Mouse (Mus musculus): ENCODE data around the gene Psmc1. TPM values are rescaled to one million over a fixed set of nuclear protein-coding genes. Genes with fewer than 3 reads are reported as not detected.

Psmc1 gene
- polyA plus RNA-seq, 1 experiment: 545 TPM

DNA sequence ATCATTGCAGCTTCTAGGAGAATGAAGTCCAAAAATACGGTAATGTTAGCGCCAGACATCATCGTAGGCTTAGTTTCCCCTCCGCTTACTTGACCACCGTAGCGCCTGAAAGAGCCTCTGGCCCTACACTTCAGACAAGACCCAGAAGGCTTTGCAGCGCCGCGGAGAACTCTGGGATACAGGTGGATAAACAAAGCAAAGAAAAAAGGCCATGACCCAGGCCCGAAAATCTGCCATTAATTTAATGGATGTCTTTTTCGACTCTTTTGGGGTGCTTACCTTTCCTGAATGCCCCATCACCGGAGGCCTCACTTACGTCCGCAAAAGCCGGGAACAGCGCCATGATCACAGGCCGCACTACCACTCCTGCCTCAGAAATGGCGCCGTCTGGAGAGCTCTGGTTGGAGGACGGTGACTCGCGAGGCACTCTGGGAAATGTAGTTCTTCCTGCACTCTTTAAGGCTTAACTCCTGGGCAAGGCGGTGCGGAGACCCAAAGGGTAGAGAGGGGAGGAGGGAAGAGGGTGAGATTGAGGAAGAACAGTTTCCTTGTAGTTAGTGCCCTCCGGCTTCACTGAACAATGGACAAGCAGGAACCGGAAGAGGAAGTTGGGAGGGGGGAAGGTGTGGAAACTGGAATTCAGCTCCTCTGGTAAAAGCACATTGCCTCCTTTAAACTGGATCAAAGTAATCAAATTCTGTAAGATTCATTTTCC, 49.5 kb downstream of the Psmc1 start, which contains the start of gene Nrde2:
Gene Nrde2 (minus strand): TSS at position 393 of the 715 bp plus-strand sequence.
- peak within 1 kb of the TSS; percentile 77 for H3K4me3 ChIP-seq (ENCODE audit: low read depth, low read length)

DNA sequence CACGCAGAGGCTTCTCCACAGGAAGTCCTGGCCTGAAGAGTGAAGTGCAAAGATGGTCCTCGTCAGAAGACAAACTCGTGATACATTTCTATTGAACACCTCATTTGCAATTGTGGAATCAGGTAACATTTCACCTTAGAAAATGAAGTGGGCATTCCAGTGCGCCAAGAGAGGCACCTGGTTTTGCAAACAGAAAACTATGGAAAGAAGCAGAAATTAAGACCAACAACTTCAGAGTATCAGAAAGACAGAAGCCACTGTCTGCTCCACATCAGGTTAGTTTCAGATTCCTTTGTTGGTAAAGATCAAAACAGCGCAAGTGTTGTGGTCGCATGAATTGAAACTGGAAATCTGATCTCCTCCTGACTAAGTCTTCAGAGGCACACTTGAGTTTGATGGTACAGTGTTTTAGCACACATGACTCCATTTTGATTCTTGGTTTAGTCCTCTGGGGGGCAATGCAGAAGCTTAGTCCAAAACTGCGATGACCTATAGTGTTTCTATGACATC, 55.1 kb downstream of the Psmc1 start:
- Histone ChIP-seq H3K4me1 (ENCODE audit: control insufficient read depth, insufficient read depth, low read length) (peaks cover 1% of the 10 kb centered on the region), H3K9me3 (replicated peaks; ENCODE audit: control insufficient read depth, insufficient read depth, low read length, poor library complexity, severe bottlenecking) (no peaks in the 10 kb centered on the region), H3K27me3 (ENCODE audit: control insufficient read depth, insufficient read depth, low read length, poor library complexity, severe bottlenecking) (no peaks in the 10 kb centered on the region), H3K27ac (ENCODE audit: insufficient read depth, low read length) (no peak overlapping the region), H3K36me3 (ENCODE audit: control insufficient read depth, insufficient read depth, low read length, poor library complexity, severe bottlenecking) (no peaks in the 10 kb centered on the region), H3K9ac (ENCODE audit: low read depth, poor library complexity, severe bottlenecking) (no peak overlapping the region), H3K4me3 (ENCODE audit: low read depth, low read length) (no peak overlapping the region)
- TF ChIP-seq POLR2A (IDR thresholded peaks at IDR 0.05; ENCODE audit: insufficient read depth, low read length): no peak
- TF ChIP-seq CTCF (IDR thresholded peaks at IDR 0.05; ENCODE audit: low read depth, low read length): no peak
- no peak for TF ChIP-seq EP300 (IDR thresholded peaks at IDR 0.05; ENCODE audit: insufficient read depth, low read depth, low read length)

More for the DNA sequence above, 49.5 kb downstream of the Psmc1 start, which contains the start of gene Nrde2:
- Histone ChIP-seq H3K4me1 (ENCODE audit: control insufficient read depth, insufficient read depth, low read length) (no peaks in the 10 kb centered on the region), H3K27ac (ENCODE audit: insufficient read depth, low read length) (no peak within 1 kb of the TSS), H3K9ac (ENCODE audit: low read depth, poor library complexity, severe bottlenecking) (peak within 1 kb of the TSS; percentile 61), H3K27me3 (ENCODE audit: control insufficient read depth, insufficient read depth, low read length, poor library complexity, severe bottlenecking) (no peaks in the 10 kb centered on the region), H3K36me3 (ENCODE audit: control insufficient read depth, insufficient read depth, low read length, poor library complexity, severe bottlenecking) (0 out of 2 replicates have a peak, but pooled peaks cover 4% of the 10 kb centered on the region), H3K9me3 (replicated peaks; ENCODE audit: control insufficient read depth, insufficient read depth, low read length, poor library complexity, severe bottlenecking) (no peaks in the 10 kb centered on the region)
- TF ChIP-seq EP300 (IDR thresholded peaks at IDR 0.05; ENCODE audit: insufficient read depth, low read depth, low read length) (no peak), POLR2A (IDR thresholded peaks at IDR 0.05; ENCODE audit: insufficient read depth, low read length) (no peak), CTCF (IDR thresholded peaks at IDR 0.05; ENCODE audit: low read depth, low read length) (no peak)

DNA sequence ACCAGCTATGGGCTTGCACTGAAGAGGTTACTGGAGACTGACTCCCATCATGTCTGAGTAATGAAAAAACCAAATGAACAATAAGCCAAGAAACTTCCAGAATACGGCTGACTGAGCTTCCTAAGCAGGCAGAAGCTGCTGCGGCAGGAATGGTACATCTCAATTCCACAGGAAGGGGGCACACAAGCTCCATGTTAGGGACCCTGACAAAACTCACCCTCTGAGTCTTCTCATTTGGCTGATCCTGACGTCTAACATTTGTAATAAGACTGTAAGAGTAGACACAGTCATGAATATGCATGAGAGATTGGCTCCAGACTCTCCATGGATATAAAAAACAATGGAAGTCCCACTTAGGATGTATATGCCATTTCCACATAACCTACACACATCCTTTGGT, 56.2 kb downstream of the Psmc1 start:
- no peak for TF ChIP-seq POLR2A (IDR thresholded peaks at IDR 0.05; ENCODE audit: insufficient read depth, low read length)
- peak; percentile 54 for TF ChIP-seq CTCF (IDR thresholded peaks at IDR 0.05; ENCODE audit: low read depth, low read length)
- no peak for TF ChIP-seq EP300 (IDR thresholded peaks at IDR 0.05; ENCODE audit: insufficient read depth, low read depth, low read length)

GRCm38 (mm10) chr12:100166939-100167338, 57.0 kb downstream of the Psmc1 start:
- TF ChIP-seq CTCF (IDR thresholded peaks at IDR 0.05; ENCODE audit: low read depth, low read length) (no peak), EP300 (IDR thresholded peaks at IDR 0.05; ENCODE audit: insufficient read depth, low read depth, low read length) (no peak), POLR2A (IDR thresholded peaks at IDR 0.05; ENCODE audit: insufficient read depth, low read length) (no peak)
- Histone ChIP-seq H3K27me3 (ENCODE audit: control insufficient read depth, insufficient read depth, low read length, poor library complexity, severe bottlenecking) (no peaks in the 10 kb centered on the region), H3K36me3 (ENCODE audit: control insufficient read depth, insufficient read depth, low read length, poor library complexity, severe bottlenecking) (no peaks in the 10 kb centered on the region), H3K27ac (ENCODE audit: insufficient read depth, low read length) (no peak overlapping the region), H3K4me3 (ENCODE audit: low read depth, low read length) (no peak overlapping the region), H3K9me3 (replicated peaks; ENCODE audit: control insufficient read depth, insufficient read depth, low read length, poor library complexity, severe bottlenecking) (no peaks in the 10 kb centered on the region), H3K4me1 (ENCODE audit: control insufficient read depth, insufficient read depth, low read length) (peaks cover 1% of the 10 kb centered on the region), H3K9ac (ENCODE audit: low read depth, poor library complexity, severe bottlenecking) (no peak overlapping the region)

More for the DNA sequence above, 56.2 kb downstream of the Psmc1 start:
- no peak overlapping the region for H3K4me3 ChIP-seq (ENCODE audit: low read depth, low read length)
- no peaks in the 10 kb centered on the region for H3K9me3 ChIP-seq (replicated peaks; ENCODE audit: control insufficient read depth, insufficient read depth, low read length, poor library complexity, severe bottlenecking)
- H3K27ac ChIP-seq (ENCODE audit: insufficient read depth, low read length): no peak overlapping the region
- H3K4me1 ChIP-seq (ENCODE audit: control insufficient read depth, insufficient read depth, low read length): peaks cover 1% of the 10 kb centered on the region
- no peaks in the 10 kb centered on the region for H3K27me3 ChIP-seq (ENCODE audit: control insufficient read depth, insufficient read depth, low read length, poor library complexity, severe bottlenecking)
- no peak overlapping the region for H3K9ac ChIP-seq (ENCODE audit: low read depth, poor library complexity, severe bottlenecking)
- H3K36me3 ChIP-seq (ENCODE audit: control insufficient read depth, insufficient read depth, low read length, poor library complexity, severe bottlenecking): no peaks in the 10 kb centered on the region

DNA sequence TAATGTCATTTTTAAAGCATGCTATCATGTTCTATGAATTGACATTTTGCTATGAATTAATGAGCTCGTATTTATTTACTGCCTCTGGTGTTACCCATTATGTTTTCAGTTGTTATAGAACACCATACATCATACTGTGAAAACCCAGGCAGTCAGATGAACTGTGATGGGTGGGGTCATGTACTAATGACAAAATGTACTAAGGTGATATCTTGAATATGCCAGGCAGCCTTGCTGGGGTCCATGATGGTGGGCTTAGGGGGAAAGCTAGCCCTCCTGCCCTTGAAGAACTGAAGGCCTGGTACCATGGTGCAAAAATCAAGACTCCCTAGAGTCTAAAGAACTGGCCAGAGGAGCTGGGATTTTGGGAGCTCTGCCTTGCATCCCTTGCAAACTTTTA, 57.5 kb downstream of the Psmc1 start:
- Histone ChIP-seq H3K27ac (ENCODE audit: insufficient read depth, low read length) (peak overlapping the region; percentile 56), H3K27me3 (ENCODE audit: control insufficient read depth, insufficient read depth, low read length, poor library complexity, severe bottlenecking) (no peaks in the 10 kb centered on the region), H3K9me3 (replicated peaks; ENCODE audit: control insufficient read depth, insufficient read depth, low read length, poor library complexity, severe bottlenecking) (no peaks in the 10 kb centered on the region), H3K4me1 (ENCODE audit: control insufficient read depth, insufficient read depth, low read length) (peaks cover 1% of the 10 kb centered on the region), H3K36me3 (ENCODE audit: control insufficient read depth, insufficient read depth, low read length, poor library complexity, severe bottlenecking) (no peaks in the 10 kb centered on the region), H3K9ac (ENCODE audit: low read depth, poor library complexity, severe bottlenecking) (no peak overlapping the region), H3K4me3 (ENCODE audit: low read depth, low read length) (no peak overlapping the region)
- no peak for TF ChIP-seq CTCF (IDR thresholded peaks at IDR 0.05; ENCODE audit: low read depth, low read length)
- TF ChIP-seq POLR2A (IDR thresholded peaks at IDR 0.05; ENCODE audit: insufficient read depth, low read length): no peak
- no peak for TF ChIP-seq EP300 (IDR thresholded peaks at IDR 0.05; ENCODE audit: insufficient read depth, low read depth, low read length)
